Mouse (Mus musculus): ENCODE results near the gene Ssbp2. TPM values are rescaled to one million over a fixed set of nuclear protein-coding genes. Genes with fewer than 3 reads are reported as not detected.

Gene Ssbp2
- polyA plus RNA-seq, 1 experiment from 2014 or later, result 77.7 TPM

- no peak overlapping the region for H3K27ac ChIP-seq
- H3K27me3 ChIP-seq (ENCODE audit: insufficient read depth, low read length), result no peaks in the 10 kb centered on the region
- TF ChIP-seq CTCF (IDR thresholded peaks at IDR 0.05; ENCODE audit: low read depth), result no peak
- WGBS, result 76% methylated on average over 12 of the region's 12 CpGs
- H3K9ac ChIP-seq (ENCODE audit: low read depth, low read length), result no peak overlapping the region
- H3K4me3 ChIP-seq (replicated peaks; ENCODE audit: low read depth, low read length), result no peak overlapping the region
- no peaks in the 10 kb centered on the region for H3K4me1 ChIP-seq (replicated peaks; ENCODE audit: insufficient read depth, low read length)
- ATAC-seq (replicated peaks; ENCODE audit: low FRiP score, low read depth) (no peak), DNase-seq (ENCODE audit: low spot score) (no peak)
- H3K9me3 ChIP-seq (replicated peaks; ENCODE audit: low read length), result no peaks in the 10 kb centered on the region
- H3K4me2 ChIP-seq (ENCODE audit: low read length), result no peak overlapping the region
- H3K36me3 ChIP-seq (ENCODE audit: insufficient read depth, low read length), result no peaks in the 10 kb centered on the region
These were observed 42.7 kb downstream of the Ssbp2 start for GRCm38 (mm10) chr13:91502642-91503373.

- Histone ChIP-seq H3K9ac (ENCODE audit: low read depth, low read length) (no peak overlapping the region), H3K27me3 (ENCODE audit: insufficient read depth, low read length) (no peaks in the 10 kb centered on the region), H3K9me3 (replicated peaks; ENCODE audit: low read length) (no peaks in the 10 kb centered on the region), H3K36me3 (ENCODE audit: insufficient read depth, low read length) (no peaks in the 10 kb centered on the region), H3K27ac (no peak overlapping the region), H3K4me1 (replicated peaks; ENCODE audit: insufficient read depth, low read length) (0 out of 2 replicates have a peak, but pooled peaks cover 5% of the 10 kb centered on the region), H3K4me2 (ENCODE audit: low read length) (no peak overlapping the region), H3K4me3 (replicated peaks; ENCODE audit: low read depth, low read length) (no peak overlapping the region)
- DNase-seq (ENCODE audit: low spot score) (no peak), ATAC-seq (replicated peaks; ENCODE audit: low FRiP score, low read depth) (no peak)
- no peak for TF ChIP-seq CTCF (IDR thresholded peaks at IDR 0.05; ENCODE audit: low read depth)
- 81% methylated on average over 1 of the region's 1 CpGs for WGBS
These were observed 48.9 kb downstream of the Ssbp2 start for GRCm38 (mm10) chr13:91508991-91509390.

- no peak for TF ChIP-seq CTCF (IDR thresholded peaks at IDR 0.05; ENCODE audit: low read depth)
- no peaks in the 10 kb centered on the region for H3K27me3 ChIP-seq (ENCODE audit: insufficient read depth, low read length)
- no peak overlapping the region for H3K4me3 ChIP-seq (replicated peaks; ENCODE audit: low read depth, low read length)
- H3K27ac ChIP-seq, result no peak overlapping the region
- H3K4me1 ChIP-seq (replicated peaks; ENCODE audit: insufficient read depth, low read length), result 0 out of 2 replicates have a peak, but pooled peaks cover 5% of the 10 kb centered on the region
- H3K9me3 ChIP-seq (replicated peaks; ENCODE audit: low read length), result no peaks in the 10 kb centered on the region
- H3K36me3 ChIP-seq (ENCODE audit: insufficient read depth, low read length), result no peaks in the 10 kb centered on the region
- no peak; the same call in 1 of the 2 replicates for ATAC-seq (replicated peaks; ENCODE audit: low FRiP score, low read depth)
- WGBS, result 66% methylated on average over 2 of the region's 2 CpGs
- H3K9ac ChIP-seq (ENCODE audit: low read depth, low read length), result no peak overlapping the region
- no peak overlapping the region for H3K4me2 ChIP-seq (ENCODE audit: low read length)
- DNase-seq (ENCODE audit: low spot score), result no peak
These were observed 49.4 kb downstream of the Ssbp2 start for GRCm38 (mm10) chr13:91509467-91509866.

- no peaks in the 10 kb centered on the region for H3K27me3 ChIP-seq (ENCODE audit: insufficient read depth, low read length)
- no peaks in the 10 kb centered on the region for H3K4me1 ChIP-seq (replicated peaks; ENCODE audit: insufficient read depth, low read length)
- H3K27ac ChIP-seq, result no peak overlapping the region
- H3K9me3 ChIP-seq (replicated peaks; ENCODE audit: low read length), result no peaks in the 10 kb centered on the region
- no peak for ATAC-seq (replicated peaks; ENCODE audit: low FRiP score, low read depth)
- no peak overlapping the region for H3K4me3 ChIP-seq (replicated peaks; ENCODE audit: low read depth, low read length)
- H3K9ac ChIP-seq (ENCODE audit: low read depth, low read length), result no peak overlapping the region
- WGBS, result 81% methylated on average over 4 of the region's 4 CpGs
- no peak for TF ChIP-seq CTCF (IDR thresholded peaks at IDR 0.05; ENCODE audit: low read depth)
- no peak for DNase-seq (ENCODE audit: low spot score)
- H3K4me2 ChIP-seq (ENCODE audit: low read length), result no peak overlapping the region
- no peaks in the 10 kb centered on the region for H3K36me3 ChIP-seq (ENCODE audit: insufficient read depth, low read length)
These were observed 54.9 kb downstream of the Ssbp2 start for GRCm38 (mm10) chr13:91514979-91515378.

GRCm38 (mm10) chr13:91520073-91520750 lies 60.1 kb downstream of the Ssbp2 start:
- Histone ChIP-seq H3K9ac (ENCODE audit: low read depth, low read length) (no peak overlapping the region), H3K4me1 (replicated peaks; ENCODE audit: insufficient read depth, low read length) (no peaks in the 10 kb centered on the region), H3K4me2 (ENCODE audit: low read length) (no peak overlapping the region), H3K9me3 (replicated peaks; ENCODE audit: low read length) (no peaks in the 10 kb centered on the region), H3K4me3 (replicated peaks; ENCODE audit: low read depth, low read length) (no peak overlapping the region), H3K36me3 (ENCODE audit: insufficient read depth, low read length) (no peaks in the 10 kb centered on the region), H3K27me3 (ENCODE audit: insufficient read depth, low read length) (no peaks in the 10 kb centered on the region), H3K27ac (no peak overlapping the region)
- DNase-seq (ENCODE audit: low spot score), result peak; percentile 13
- WGBS, result 27% methylated on average over 4 of the region's 4 CpGs
- TF ChIP-seq CTCF (IDR thresholded peaks at IDR 0.05; ENCODE audit: low read depth), result no peak
- no peak for ATAC-seq (replicated peaks; ENCODE audit: low FRiP score, low read depth)

- ATAC-seq (replicated peaks; ENCODE audit: low FRiP score, low read depth) (no peak), DNase-seq (ENCODE audit: low spot score) (no peak)
- TF ChIP-seq CTCF (IDR thresholded peaks at IDR 0.05; ENCODE audit: low read depth), result no peak
- 97% methylated on average over 1 of the region's 1 CpGs for whole genome bisulfite sequencing
- no peak overlapping the region for H3K9ac ChIP-seq (ENCODE audit: low read depth, low read length)
- no peaks in the 10 kb centered on the region for H3K9me3 ChIP-seq (replicated peaks; ENCODE audit: low read length)
- no peak overlapping the region for H3K4me2 ChIP-seq (ENCODE audit: low read length)
- no peak overlapping the region for H3K27ac ChIP-seq
- H3K27me3 ChIP-seq (ENCODE audit: insufficient read depth, low read length), result no peaks in the 10 kb centered on the region
- H3K36me3 ChIP-seq (ENCODE audit: insufficient read depth, low read length), result no peaks in the 10 kb centered on the region
- no peak overlapping the region for H3K4me3 ChIP-seq (replicated peaks; ENCODE audit: low read depth, low read length)
- no peaks in the 10 kb centered on the region for H3K4me1 ChIP-seq (replicated peaks; ENCODE audit: insufficient read depth, low read length)
These were observed 60.9 kb downstream of the Ssbp2 start for GRCm38 (mm10) chr13:91520968-91521367.

All from kidney, postnatal 0 days (tissue).